Mouse (Mus musculus) small intestine, adult 2 months (tissue): ENCODE data around the gene Rpl12.

Experiments used
- CTCF ChIP-seq: fragments of 200-500 bp; IDR thresholded peaks from 2 replicates; pipeline ENCODE4 v1.5.1; 2012; ENCODE audit warnings: low read depth, mild to moderate bottlenecking, control low read depth, inconsistent platforms, low read length, moderate library complexity, mixed read lengths; ENCODE audit not compliant: insufficient replicate concordance, insufficient read length; ENCODE audit errors: extremely low read depth
- POLR2A ChIP-seq: fragments of 200-500 bp; IDR thresholded peaks from 2 replicates; pipeline ENCODE4 v1.6.1; 2012; ENCODE audit warnings: low read depth, mild to moderate bottlenecking, control low read depth, inconsistent platforms, low read length, moderate library complexity

DNA sequence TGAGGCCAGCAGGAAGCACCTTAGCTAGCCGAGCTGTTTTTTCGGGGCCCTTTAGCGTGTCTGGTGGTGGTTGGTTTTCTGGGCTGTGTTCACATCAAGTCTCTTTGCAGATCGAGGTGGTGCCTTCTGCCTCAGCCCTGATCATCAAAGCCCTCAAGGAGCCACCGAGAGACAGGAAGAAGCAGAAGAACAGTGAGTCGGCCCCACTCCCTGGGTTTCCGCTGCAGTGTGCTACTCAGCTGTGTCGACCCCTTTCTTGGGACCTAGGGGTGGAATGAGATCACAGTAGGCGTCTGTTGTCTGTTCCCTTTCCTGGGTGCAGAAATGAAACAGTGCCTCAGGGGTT is 1.5 kb downstream of the Rpl12 start:
- TF ChIP-seq CTCF = no peak
- TF ChIP-seq POLR2A = no peak
